Mouse (Mus musculus) c-Kit-positive CD71-positive TER-119-negative erythroid progenitor cells, embryonic 14.5 days (primary cell): Measurements from ENCODE around the gene Nudt14.

Experiments used
- DNase-seq: peaks from one replicate; pipeline ENCODE4 v3.0.0-alpha.2; 2013; ENCODE audit warnings: low read depth

Gene Nudt14

GRCm38 (mm10) chr12:112912951-112913745 is 28.8 kb downstream of the Nudt14 start:
- DNase-seq: no peak

GRCm38 (mm10) chr12:112911701-112912100 is 30.2 kb downstream of the Nudt14 start:
- no peak for DNase-seq

GRCm38 (mm10) chr12:112908991-112909390 is 32.9 kb downstream of the Nudt14 start:
- no peak for DNase-seq

- no peak for DNase-seq
Observed at GRCm38 (mm10) chr12:112905001-112905400, 36.9 kb downstream of the Nudt14 start.

- DNase-seq: no peak
Observed at GRCm38 (mm10) chr12:112903941-112904340, 38.0 kb downstream of the Nudt14 start.

- DNase-seq: no peak
Observed at GRCm38 (mm10) chr12:112900641-112901040, 41.3 kb downstream of the Nudt14 start.

GRCm38 (mm10) chr12:112898960-112899359 is 43.0 kb downstream of the Nudt14 start:
- DNase-seq: no peak

- DNase-seq: no peak
Observed at GRCm38 (mm10) chr12:112898351-112898750, 43.6 kb downstream of the Nudt14 start.

- DNase-seq: no peak
Observed at GRCm38 (mm10) chr12:112897522-112898212, 44.3 kb downstream of the Nudt14 start.

GRCm38 (mm10) chr12:112894969-112895368 is 47.0 kb downstream of the Nudt14 start:
- no peak for DNase-seq

GRCm38 (mm10) chr12:112894303-112894884 is 47.5 kb downstream of the Nudt14 start:
- no peak for DNase-seq

- DNase-seq: no peak
Observed at GRCm38 (mm10) chr12:112885465-112885864, 56.5 kb downstream of the Nudt14 start.
